Mouse (Mus musculus) intestine, embryonic 14.5 days (tissue): ENCODE results near the gene Ifi35. TPM values are rescaled to one million over a fixed set of nuclear protein-coding genes. Genes with fewer than 3 reads are reported as not detected.

Experiments used
- ATAC-seq: fragments of 200-750 bp; cut with Nextera tagmentation; replicated peaks from 2 replicates; pipeline ENCODE4 v1.8.0; 2017; ENCODE audit warnings: low read depth, moderate number of reproducible peaks, moderate TSS enrichment, moderate library complexity; ENCODE audit not compliant: low FRiP score, low TSS enrichment
- DNase-seq: peaks from one replicate; pipeline ENCODE4 v3.0.0-alpha.2; 2018; ENCODE audit warnings: low spot score
- H3K27ac ChIP-seq: fragments of 300-500 bp; sonication (generic); 2 replicates; pipeline ENCODE4 v1.5.1; 2014; ENCODE audit warnings: low read depth, mild to moderate bottlenecking, control low read depth
- H3K27me3 ChIP-seq: fragments of 300-500 bp; sonication (generic); replicated peaks from 2 replicates; pipeline ENCODE4 v1.6.1; 2014; ENCODE audit warnings: low read length, control low read depth; ENCODE audit not compliant: control insufficient read depth, insufficient read depth
- H3K36me3 ChIP-seq: fragments of 300-500 bp; sonication (generic); 2 replicates; pipeline ENCODE4 v1.6.1; 2014; ENCODE audit warnings: low read length, control low read depth; ENCODE audit not compliant: control insufficient read depth, insufficient read depth
- H3K4me1 ChIP-seq: fragments of 300-500 bp; sonication (generic); replicated peaks from 2 replicates; pipeline ENCODE4 v1.6.1; 2014; ENCODE audit warnings: low read length, control low read depth, mixed read lengths; ENCODE audit not compliant: control insufficient read depth, insufficient read depth
- H3K4me2 ChIP-seq: fragments of 300-500 bp; sonication (generic); 2 replicates; pipeline ENCODE4 v1.6.1; 2014; ENCODE audit warnings: low read length
- H3K4me3 ChIP-seq: fragments of 300-500 bp; sonication (generic); 2 replicates; pipeline ENCODE4 v1.5.1; 2014; ENCODE audit warnings: low read depth, low read length, control low read depth, mixed read lengths
- H3K9ac ChIP-seq: fragments of 300-500 bp; sonication (generic); 2 replicates; pipeline ENCODE4 v1.6.1; 2014; ENCODE audit warnings: mild to moderate bottlenecking, low read length
- H3K9me3 ChIP-seq: fragments of 300-500 bp; sonication (generic); 2 replicates; pipeline ENCODE4 v1.6.1; 2016; ENCODE audit warnings: low read length, control low read depth; ENCODE audit not compliant: control insufficient read depth
- WGBS: fragments of 180-500 bp; shearing (Covaris S2); extraction: QIAGEN DNeasy Blood & Tissue Kit; methylation state at CpG from one replicate; pipeline ENCODE4 v1.1.7; 2014; 5-methylcytosine and 5-hydroxymethylcytosine counted together
- polyA plus RNA-seq: library from polyadenylated mRNA; unstranded; fragments of >200 nt; fragmentation: Nextera tagmentation; extraction: Ambion mirVana; gene quantifications from 2 replicates; pipeline ENCODE4 v1.2.1, GENCODE M21; 2014

Ifi35 gene
- 16.9 and 18.3 TPM in 2 replicates for polyA plus RNA-seq

GRCm38 (mm10) chr11:101448274-101448746, at the start of gene Ifi35:
Ifi35 (plus strand) TSS chr11:101448407.
- DNase-seq = peak; percentile 78
- Histone ChIP-seq H3K4me2 (peak within 1 kb of the TSS; percentile 50), H3K9me3 (no peaks in the 10 kb centered on the region), H3K9ac (peak within 1 kb of the TSS; percentile 42), H3K27me3 (no peaks in the 10 kb centered on the region), H3K4me3 (peak within 1 kb of the TSS; percentile 39), H3K36me3 (peaks cover 27% of the 10 kb centered on the region), H3K27ac (peak within 1 kb of the TSS; percentile 44), H3K4me1 (peaks cover 11% of the 10 kb centered on the region)
- peak; percentile 47 for ATAC-seq
- 24% methylated on average over 10 of the region's 10 CpGs for WGBS

GRCm38 (mm10) chr11:101415306-101415705, 32.9 kb upstream of the Ifi35 start:
- ATAC-seq (no peak), DNase-seq (no peak)
- no peak overlapping the region for H3K9ac ChIP-seq
- no peaks in the 10 kb centered on the region for H3K27me3 ChIP-seq
- H3K36me3 ChIP-seq = peaks cover 33% of the 10 kb centered on the region
- H3K4me2 ChIP-seq = no peak overlapping the region
- H3K4me1 ChIP-seq = peaks cover 4% of the 10 kb centered on the region; the same call in 1 of the 2 replicates
- WGBS = 92% methylated on average over 2 of the region's 2 CpGs
- H3K27ac ChIP-seq = no peak overlapping the region
- no peaks in the 10 kb centered on the region for H3K9me3 ChIP-seq
- no peak overlapping the region for H3K4me3 ChIP-seq

GRCm38 (mm10) chr11:101416433-101417100, 31.6 kb upstream of the Ifi35 start:
- H3K27me3 ChIP-seq = no peaks in the 10 kb centered on the region
- peak; percentile 40 for ATAC-seq
- peak overlapping the region; percentile 87 for H3K9ac ChIP-seq
- DNase-seq = no peak
- under 1% methylated on average over 11 of the region's 11 CpGs for WGBS
- H3K4me1 ChIP-seq = peaks cover 4% of the 10 kb centered on the region; the same call in 1 of the 2 replicates
- peak overlapping the region; percentile 76 for H3K27ac ChIP-seq
- H3K9me3 ChIP-seq = no peaks in the 10 kb centered on the region
- H3K4me2 ChIP-seq = peak overlapping the region; percentile 73
- H3K4me3 ChIP-seq = peak overlapping the region; percentile 92
- H3K36me3 ChIP-seq = peaks cover 21% of the 10 kb centered on the region

- WGBS = under 1% methylated on average over 45 of the region's 45 CpGs
- Histone ChIP-seq H3K27ac (peak within 1 kb of the TSS; percentile 76), H3K4me3 (peak within 1 kb of the TSS; percentile 92), H3K9ac (peak within 1 kb of the TSS; percentile 87), H3K4me2 (peak within 1 kb of the TSS; percentile 73), H3K9me3 (no peaks in the 10 kb centered on the region), H3K4me1 (peaks cover 4% of the 10 kb centered on the region; the same call in 1 of the 2 replicates), H3K36me3 (peaks cover 14% of the 10 kb centered on the region), H3K27me3 (no peaks in the 10 kb centered on the region)
- peak; percentile 75 for ATAC-seq
- peak; percentile 96 for DNase-seq
Measured at GRCm38 (mm10) chr11:101417101-101417855, 30.9 kb upstream of the Ifi35 start, which contains the start of gene Aarsd1. Aarsd1 (minus strand) TSS chr11:101417615.

- Histone ChIP-seq H3K9me3 (no peaks in the 10 kb centered on the region), H3K27ac (no peak overlapping the region), H3K27me3 (no peaks in the 10 kb centered on the region), H3K36me3 (no peaks in the 10 kb centered on the region; the same call in 1 of the 2 replicates), H3K4me2 (no peak overlapping the region), H3K4me1 (peaks cover 9% of the 10 kb centered on the region), H3K9ac (no peak overlapping the region), H3K4me3 (no peak overlapping the region)
- 61% methylated on average over 6 of the region's 6 CpGs for whole genome bisulfite sequencing
- ATAC-seq (no peak), DNase-seq (no peak)
Measured at GRCm38 (mm10) chr11:101418991-101419390, 29.2 kb upstream of the Ifi35 start.

- DNase-seq (no peak), ATAC-seq (no peak)
- no peaks in the 10 kb centered on the region for H3K36me3 ChIP-seq
- H3K27me3 ChIP-seq = no peaks in the 10 kb centered on the region
- H3K4me3 ChIP-seq = no peak overlapping the region
- H3K4me2 ChIP-seq = no peak overlapping the region
- H3K27ac ChIP-seq = no peak overlapping the region
- 36% methylated on average over 3 of the region's 3 CpGs for WGBS
- no peaks in the 10 kb centered on the region for H3K9me3 ChIP-seq
- H3K4me1 ChIP-seq = peaks cover 11% of the 10 kb centered on the region
- no peak overlapping the region for H3K9ac ChIP-seq
Measured at GRCm38 (mm10) chr11:101419610-101420009, 28.6 kb upstream of the Ifi35 start.

GRCm38 (mm10) chr11:101420148-101420547, 28.1 kb upstream of the Ifi35 start:
- H3K9me3 ChIP-seq = no peaks in the 10 kb centered on the region
- no peak overlapping the region for H3K27ac ChIP-seq
- no peak overlapping the region for H3K9ac ChIP-seq
- DNase-seq (no peak), ATAC-seq (no peak)
- peaks cover 11% of the 10 kb centered on the region for H3K4me1 ChIP-seq
- 89% methylated on average over 5 of the region's 5 CpGs for WGBS
- no peak overlapping the region for H3K4me2 ChIP-seq
- H3K4me3 ChIP-seq = no peak overlapping the region
- H3K36me3 ChIP-seq = no peaks in the 10 kb centered on the region
- H3K27me3 ChIP-seq = no peaks in the 10 kb centered on the region

GRCm38 (mm10) chr11:101424105-101424851, 23.9 kb upstream of the Ifi35 start, which contains the start of gene Gm27029:
Gm27029 (minus strand) TSS chr11:101424796.
- peaks cover 18% of the 10 kb centered on the region for H3K4me1 ChIP-seq
- ATAC-seq (peak; percentile 57), DNase-seq (peak; percentile 62)
- H3K36me3 ChIP-seq = peaks cover 4% of the 10 kb centered on the region; the same call in 1 of the 2 replicates
- peak within 1 kb of the TSS; percentile 79 for H3K27ac ChIP-seq
- H3K27me3 ChIP-seq = no peaks in the 10 kb centered on the region
- peak within 1 kb of the TSS; percentile 95 for H3K4me3 ChIP-seq
- peak within 1 kb of the TSS; percentile 74 for H3K9ac ChIP-seq
- WGBS = 4% methylated on average over 23 of the region's 23 CpGs
- no peaks in the 10 kb centered on the region for H3K9me3 ChIP-seq
- peak within 1 kb of the TSS; percentile 92 for H3K4me2 ChIP-seq
